Mouse (Mus musculus) liver, adult 2 months (tissue): ENCODE results near the gene Irgc1. TPM values are rescaled to one million over a fixed set of nuclear protein-coding genes. Genes with fewer than 3 reads are reported as not detected.

ENCODE experiments used
- DNase-seq: peaks from one replicate; pipeline ENCODE4 v3.0.0-alpha.2; 2011; ENCODE audit warnings: low read depth, low spot score; ENCODE audit errors: extremely low read depth
- H3K27ac ChIP-seq: fragments of 200-500 bp; replicated peaks from 2 replicates; pipeline ENCODE4 v1.5.1; 2012; ENCODE audit warnings: low read depth, mild to moderate bottlenecking, control low read depth, inconsistent platforms, low read length; ENCODE audit not compliant: insufficient read depth
- H3K27me3 ChIP-seq: fragments of 200-500 bp; 2 replicates; pipeline ENCODE4 v1.6.1; 2012; ENCODE audit warnings: mild to moderate bottlenecking, moderate library complexity, low read length, inconsistent platforms; ENCODE audit not compliant: control insufficient read depth, insufficient read depth
- H3K36me3 ChIP-seq: fragments of 200-500 bp; 2 replicates; pipeline ENCODE4 v1.6.1; 2012; ENCODE audit warnings: low read length, inconsistent platforms; ENCODE audit not compliant: control insufficient read depth, insufficient read depth
- H3K4me1 ChIP-seq: fragments of 200-500 bp; 2 replicates; pipeline ENCODE4 v1.6.1; 2011; ENCODE audit warnings: low read length; ENCODE audit not compliant: control insufficient read depth, insufficient read depth
- H3K4me3 ChIP-seq: fragments of 200-500 bp; 2 replicates; pipeline ENCODE4 v1.5.1; 2011; ENCODE audit warnings: low read depth, mild to moderate bottlenecking, control low read depth, low read length, moderate library complexity; ENCODE audit not compliant: insufficient read depth
- H3K79me2 ChIP-seq: fragments of 200-500 bp; 2 replicates; pipeline ENCODE4 v1.6.1; 2012; ENCODE audit warnings: inconsistent platforms, mild to moderate bottlenecking, low read length, moderate library complexity; ENCODE audit not compliant: control insufficient read depth, insufficient read depth
- H3K9ac ChIP-seq: fragments of 200-500 bp; 2 replicates; pipeline ENCODE4 v1.6.1; 2012; ENCODE audit warnings: low read depth, mild to moderate bottlenecking, control low read depth, inconsistent platforms, low read length
- CTCF ChIP-seq: fragments of 200-500 bp; IDR thresholded peaks from 2 replicates; pipeline ENCODE4 v1.5.1; 2011; ENCODE audit warnings: low read depth, low read length, control low read depth
- POLR2A ChIP-seq: fragments of 200-500 bp; IDR thresholded peaks from 2 replicates; pipeline ENCODE4 v1.6.1; 2011; ENCODE audit warnings: low read length, control low read depth; ENCODE audit not compliant: insufficient read depth; ENCODE audit errors: extremely low read depth
- WGBS: fragments of 180-500 bp; shearing (Covaris S2); methylation state at CpG from one replicate; pipeline ENCODE4 v1.1.7; 2018; 5-methylcytosine and 5-hydroxymethylcytosine counted together
- polyA plus RNA-seq: library from polyadenylated mRNA; depleted of rRNA; stranded (reverse); fragments of >200 nt; gene quantifications from 2 replicates; pipeline ENCODE4 v1.2.3, GENCODE M21; 2012; rRNA removed
- total RNA-seq: library from RNA; depleted of rRNA; stranded (reverse); fragments of >200 nt; gene quantifications from 2 replicates; pipeline ENCODE4 v1.2.3, GENCODE M21; 2014; rRNA removed

Gene Irgc1
- total and polyA plus RNA-seq, 2 experiments, result not detected

DNA sequence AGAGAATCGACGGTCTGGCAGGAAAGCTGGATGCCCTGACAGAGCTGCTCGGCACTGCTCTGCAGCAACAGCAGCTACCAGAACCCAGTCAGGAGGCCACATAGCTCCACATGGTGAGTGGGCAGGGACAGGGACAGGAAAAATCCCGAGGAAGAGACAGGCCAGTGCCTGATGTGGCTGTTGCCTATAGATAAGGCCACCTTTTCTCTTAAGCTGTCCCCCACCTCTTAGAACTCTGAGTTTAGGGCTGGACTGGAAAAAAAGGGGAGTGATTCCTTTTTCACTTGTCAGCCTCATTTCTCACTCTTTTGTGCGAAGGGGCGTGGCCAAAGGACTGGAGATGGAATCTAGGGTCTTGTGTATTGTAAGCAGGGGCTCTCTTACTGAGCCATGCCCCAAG, 68.0 kb downstream of the Irgc1 start:
- no peaks in the 10 kb centered on the region for H3K27me3 ChIP-seq
- H3K79me2 ChIP-seq, result no peaks in the 10 kb centered on the region
- 73% methylated on average over 6 of the region's 6 CpGs for WGBS
- no peak for DNase-seq
- H3K4me1 ChIP-seq, result no peaks in the 10 kb centered on the region
- H3K36me3 ChIP-seq, result no peaks in the 10 kb centered on the region
- no peak overlapping the region for H3K4me3 ChIP-seq
- no peak overlapping the region for H3K9ac ChIP-seq
- TF ChIP-seq POLR2A (no peak), CTCF (no peak)
- no peak overlapping the region for H3K27ac ChIP-seq

DNA sequence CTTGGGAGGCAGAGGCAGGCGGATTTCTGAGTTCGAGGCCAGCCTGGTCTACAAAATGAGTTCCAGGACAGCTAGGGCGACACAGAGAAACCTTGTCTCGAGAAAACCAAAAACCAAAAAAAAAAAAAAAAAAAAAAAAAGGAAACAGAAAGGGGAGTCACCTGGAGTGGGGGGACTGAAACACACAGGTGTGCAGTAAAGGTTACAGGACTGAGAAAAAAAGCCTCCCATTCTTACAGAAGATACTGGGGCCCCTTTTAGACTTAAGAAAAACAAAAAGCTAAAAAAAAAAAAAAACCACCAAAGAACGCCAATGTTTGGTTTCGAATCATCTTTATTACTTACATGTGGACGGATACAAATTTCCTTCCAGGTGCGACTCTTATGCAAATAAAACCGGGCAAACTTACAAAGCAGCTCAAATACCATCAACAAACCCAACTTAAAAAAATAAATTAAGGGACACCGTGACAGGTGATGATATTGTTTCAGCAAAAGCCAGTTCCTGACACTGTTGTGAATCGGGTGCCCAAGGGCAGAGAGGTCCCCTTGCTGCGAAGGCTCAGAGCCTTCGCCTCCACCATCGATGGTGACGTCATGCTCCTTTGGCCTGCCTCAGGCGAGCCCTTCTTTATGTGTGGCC, 69.2 kb downstream of the Irgc1 start:
- Histone ChIP-seq H3K27ac (no peak overlapping the region), H3K4me1 (no peaks in the 10 kb centered on the region), H3K4me3 (no peak overlapping the region), H3K36me3 (no peaks in the 10 kb centered on the region), H3K27me3 (no peaks in the 10 kb centered on the region), H3K79me2 (no peaks in the 10 kb centered on the region), H3K9ac (no peak overlapping the region)
- 75% methylated on average over 16 of the region's 16 CpGs for WGBS
- TF ChIP-seq CTCF (no peak), POLR2A (no peak)
- DNase-seq, result no peak

Other genes with a start within 250 kb of the Irgc1 start
- gene Zfp111, start 240.9 kb downstream of the Irgc1 start, total RNA-seq, result 2.5 and 2.7 TPM in 2 replicates
- gene Zfp111, start 240.9 kb downstream of the Irgc1 start, polyA plus RNA-seq, result 0.69 and 0.87 TPM in 2 replicates
- gene Zfp109, start 214.7 kb downstream of the Irgc1 start, total RNA-seq, result 3.1 and 3.6 TPM in 2 replicates
- gene Zfp109, start 214.7 kb downstream of the Irgc1 start, polyA plus RNA-seq, result 0.98 and 1.3 TPM in 2 replicates
- gene Zfp108, start 197.5 kb downstream of the Irgc1 start, total RNA-seq, result 2.4 and 2.7 TPM in 2 replicates
- gene Zfp108, start 197.5 kb downstream of the Irgc1 start, polyA plus RNA-seq, result 0.38 and 0.61 TPM in 2 replicates
- 2.9 and 3.6 TPM in 2 replicates for gene Zfp93, start 181.9 kb downstream of the Irgc1 start, total RNA-seq
- 1.3 TPM in 2 replicates for gene Zfp93, start 181.9 kb downstream of the Irgc1 start, polyA plus RNA-seq
- 0.94 and 1.8 TPM in 2 replicates for gene Zfp61, start 151.1 kb downstream of the Irgc1 start, total RNA-seq
- 0.48 and 0.50 TPM in 2 replicates for gene Zfp61, start 151.1 kb downstream of the Irgc1 start, polyA plus RNA-seq
- gene Zfp94, start 135.6 kb downstream of the Irgc1 start, total RNA-seq, result 2.4 and 2.8 TPM in 2 replicates
- gene Zfp94, start 135.6 kb downstream of the Irgc1 start, polyA plus RNA-seq, result 2.6 and 3.3 TPM in 2 replicates
- not detected in 2 replicates for gene Tescl, start 118.4 kb downstream of the Irgc1 start, total RNA-seq
- gene Tescl, start 118.4 kb downstream of the Irgc1 start, polyA plus RNA-seq, result not detected in 2 replicates
- gene Lypd5, start 103.1 kb downstream of the Irgc1 start, total RNA-seq, result not detected in 2 replicates
- not detected in 2 replicates for gene Lypd5, start 103.1 kb downstream of the Irgc1 start, polyA plus RNA-seq
- gene Kcnn4, start 82.0 kb downstream of the Irgc1 start, total RNA-seq, result 0.20 and 0.83 TPM in 2 replicates
- 0.55 and 0.66 TPM in 2 replicates for gene Kcnn4, start 82.0 kb downstream of the Irgc1 start, polyA plus RNA-seq
- 3.7 and 5.0 TPM in 2 replicates for gene Smg9, start 52.7 kb downstream of the Irgc1 start, total RNA-seq
- gene Smg9, start 52.7 kb downstream of the Irgc1 start, polyA plus RNA-seq, result 11.7 and 17.8 TPM in 2 replicates
- 0.18 and 1.1 TPM in 2 replicates for gene Plaur, start 10.2 kb upstream of the Irgc1 start, total RNA-seq
- gene Plaur, start 10.2 kb upstream of the Irgc1 start, polyA plus RNA-seq, result 0.22 and 0.97 TPM in 2 replicates
- 2.1 and 3.5 TPM in 2 replicates for gene Cadm4, start 29.7 kb upstream of the Irgc1 start, total RNA-seq
- gene Cadm4, start 29.7 kb upstream of the Irgc1 start, polyA plus RNA-seq, result 5.3 and 6.5 TPM in 2 replicates
- gene Zfp428, start 54.7 kb upstream of the Irgc1 start, total RNA-seq, result 1.4 TPM in 2 replicates
- 2.3 and 3.3 TPM in 2 replicates for gene Zfp428, start 54.7 kb upstream of the Irgc1 start, polyA plus RNA-seq
- not detected in 2 replicates for gene AC161166.1, start 60.2 kb upstream of the Irgc1 start, total RNA-seq
- gene AC161166.1, start 60.2 kb upstream of the Irgc1 start, polyA plus RNA-seq, result not detected in 2 replicates
- 3.0 and 4.8 TPM in 2 replicates for gene Irgq, start 78.4 kb upstream of the Irgc1 start, total RNA-seq
- gene Irgq, start 78.4 kb upstream of the Irgc1 start, polyA plus RNA-seq, result 12.5 and 14.0 TPM in 2 replicates
- gene Pinlyp, start 93.8 kb upstream of the Irgc1 start, total RNA-seq, result not detected in 2 replicates
- not detected in 2 replicates for gene Pinlyp, start 93.8 kb upstream of the Irgc1 start, polyA plus RNA-seq
- gene Xrcc1, start 94.0 kb upstream of the Irgc1 start, total RNA-seq, result 4.8 and 7.4 TPM in 2 replicates
- gene Xrcc1, start 94.0 kb upstream of the Irgc1 start, polyA plus RNA-seq, result 12.6 and 17.1 TPM in 2 replicates
- 71.1 and 91.4 TPM in 2 replicates for gene Ethe1, start 135.2 kb upstream of the Irgc1 start, total RNA-seq
- 227 and 244 TPM in 2 replicates for gene Ethe1, start 135.2 kb upstream of the Irgc1 start, polyA plus RNA-seq
- gene Zfp575, start 135.3 kb upstream of the Irgc1 start, total RNA-seq, result not detected in 2 replicates
- gene Zfp575, start 135.3 kb upstream of the Irgc1 start, polyA plus RNA-seq, result 0.02 TPM in 1 of 2 replicates, not detected in the other
- 1.4 and 1.5 TPM in 2 replicates for gene Phldb3, start 158.5 kb upstream of the Irgc1 start, total RNA-seq
- 3.4 and 3.5 TPM in 2 replicates for gene Phldb3, start 158.5 kb upstream of the Irgc1 start, polyA plus RNA-seq
- gene Lypd3, start 184.3 kb upstream of the Irgc1 start, total RNA-seq, result not detected in 2 replicates
- gene Lypd3, start 184.3 kb upstream of the Irgc1 start, polyA plus RNA-seq, result not detected in 2 replicates
- gene Tex101, start 224.4 kb upstream of the Irgc1 start, total RNA-seq, result not detected in 2 replicates
- gene Tex101, start 224.4 kb upstream of the Irgc1 start, polyA plus RNA-seq, result not detected in 2 replicates